Mouse (Mus musculus): ENCODE measurements around the gene Kank3. TPM values are rescaled to one million over a fixed set of nuclear protein-coding genes. Genes with fewer than 3 reads are reported as not detected.
"Not testable (repeated sequence)": the region's sequence is repeated elsewhere in the genome, so short reads cannot be mapped to it uniquely, and the experiment has no call there.

Kank3 gene
- polyA plus RNA-seq, 1 experiment from 2014 or later = 49.0 TPM

DNA sequence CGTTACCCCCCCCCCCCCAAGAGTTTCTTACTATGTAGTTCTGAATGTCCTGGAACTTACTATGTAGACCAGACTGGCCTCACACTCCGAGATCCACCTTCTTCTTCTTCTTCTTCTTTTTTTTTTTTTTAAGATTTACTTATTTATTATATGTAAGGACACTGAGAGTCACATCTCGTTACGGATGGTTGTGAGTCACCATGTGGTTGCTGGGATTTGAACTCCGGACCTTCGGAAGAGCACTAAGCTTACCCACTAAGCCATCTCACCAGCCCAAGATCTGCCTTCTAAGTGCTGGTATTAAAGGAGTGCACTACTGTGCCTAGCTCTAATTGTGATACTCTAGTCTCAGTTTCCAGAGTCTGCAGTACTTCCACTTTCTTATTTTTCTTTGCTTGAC, 5.1 kb downstream of the Kank3 start:
- H3K9ac ChIP-seq (ENCODE audit: low read depth, low read length) = no peak overlapping the region
- H3K4me3 ChIP-seq (ENCODE audit: low read depth, low read length) = no peak overlapping the region
- ATAC-seq = no peak
- H3K36me3 ChIP-seq (ENCODE audit: control insufficient read depth, insufficient read depth, low read length) = no peaks in the 10 kb centered on the region
- 95% methylated on average over 5 of the region's 6 CpGs for WGBS
- H3K4me2 ChIP-seq (ENCODE audit: low read length) = no peak overlapping the region
- H3K27me3 ChIP-seq (ENCODE audit: control insufficient read depth, insufficient read depth, low read depth, low read length) = no peaks in the 10 kb centered on the region
- no peaks in the 10 kb centered on the region for H3K9me3 ChIP-seq (replicated peaks; ENCODE audit: control insufficient read depth, low read length, poor library complexity, severe bottlenecking)
- H3K27ac ChIP-seq (ENCODE audit: low read length) = no peak overlapping the region
- peaks cover 16% of the 10 kb centered on the region for H3K4me1 ChIP-seq (ENCODE audit: control insufficient read depth, insufficient read depth, low read length)

- H3K27me3 ChIP-seq (ENCODE audit: control insufficient read depth, insufficient read depth, low read depth, low read length) = no peaks in the 10 kb centered on the region
- WGBS = 74% methylated on average over 5 of the region's 5 CpGs
- peak overlapping the region; percentile 79; the same call in 1 of the 2 replicates for H3K9ac ChIP-seq (ENCODE audit: low read depth, low read length)
Measured at GRCm38 (mm10) chr17:33816612-33817011, 6.3 kb downstream of the Kank3 start.

GRCm38 (mm10) chr17:33817184-33817968, 7.1 kb downstream of the Kank3 start:
- peaks cover 11% of the 10 kb centered on the region; the same call in 1 of the 2 replicates for H3K36me3 ChIP-seq (ENCODE audit: control insufficient read depth, insufficient read depth, low read length)
- ATAC-seq = peak; percentile 97
- peak overlapping the region; percentile 86 for H3K27ac ChIP-seq (ENCODE audit: low read length)
- under 1% methylated on average over 80 of the region's 89 CpGs for WGBS
- peak overlapping the region; percentile 50 for H3K4me3 ChIP-seq (ENCODE audit: low read depth, low read length)
- H3K4me2 ChIP-seq (ENCODE audit: low read length) = peak overlapping the region; percentile 81
- H3K27me3 ChIP-seq (ENCODE audit: control insufficient read depth, insufficient read depth, low read depth, low read length) = no peaks in the 10 kb centered on the region
- no peaks in the 10 kb centered on the region for H3K9me3 ChIP-seq (replicated peaks; ENCODE audit: control insufficient read depth, low read length, poor library complexity, severe bottlenecking)
- H3K9ac ChIP-seq (ENCODE audit: low read depth, low read length) = peak overlapping the region; percentile 79
- peaks cover 21% of the 10 kb centered on the region for H3K4me1 ChIP-seq (ENCODE audit: control insufficient read depth, insufficient read depth, low read length)

More at GRCm38 (mm10) chr17:33816612-33817011, 6.3 kb downstream of the Kank3 start:
- peaks cover 17% of the 10 kb centered on the region for H3K4me1 ChIP-seq (ENCODE audit: control insufficient read depth, insufficient read depth, low read length)
- ATAC-seq = no peak
- H3K4me3 ChIP-seq (ENCODE audit: low read depth, low read length) = peak overlapping the region; percentile 50; the same call in 1 of the 2 replicates
- H3K36me3 ChIP-seq (ENCODE audit: control insufficient read depth, insufficient read depth, low read length) = peaks cover 6% of the 10 kb centered on the region; the same call in 1 of the 2 replicates
- H3K27ac ChIP-seq (ENCODE audit: low read length) = peak overlapping the region; percentile 86
- H3K9me3 ChIP-seq (replicated peaks; ENCODE audit: control insufficient read depth, low read length, poor library complexity, severe bottlenecking) = no peaks in the 10 kb centered on the region
- peak overlapping the region; percentile 81 for H3K4me2 ChIP-seq (ENCODE audit: low read length)

GRCm38 (mm10) chr17:33817969-33818643, 7.8 kb downstream of the Kank3 start:
- peak overlapping the region; percentile 81 for H3K4me2 ChIP-seq (ENCODE audit: low read length)
- H3K9ac ChIP-seq (ENCODE audit: low read depth, low read length) = peak overlapping the region; percentile 79
- peak overlapping the region; percentile 86 for H3K27ac ChIP-seq (ENCODE audit: low read length)
- H3K4me1 ChIP-seq (ENCODE audit: control insufficient read depth, insufficient read depth, low read length) = peaks cover 29% of the 10 kb centered on the region
- no peaks in the 10 kb centered on the region for H3K9me3 ChIP-seq (replicated peaks; ENCODE audit: control insufficient read depth, low read length, poor library complexity, severe bottlenecking)
- H3K27me3 ChIP-seq (ENCODE audit: control insufficient read depth, insufficient read depth, low read depth, low read length) = no peaks in the 10 kb centered on the region
- peaks cover 11% of the 10 kb centered on the region; the same call in 1 of the 2 replicates for H3K36me3 ChIP-seq (ENCODE audit: control insufficient read depth, insufficient read depth, low read length)
- H3K4me3 ChIP-seq (ENCODE audit: low read depth, low read length) = peak overlapping the region; percentile 50
- peak; percentile 66 for ATAC-seq
- WGBS = 14% methylated on average over 33 of the region's 33 CpGs

- peaks cover 40% of the 10 kb centered on the region for H3K4me1 ChIP-seq (ENCODE audit: control insufficient read depth, insufficient read depth, low read length)
- H3K9ac ChIP-seq (ENCODE audit: low read depth, low read length) = no peak overlapping the region
- no peaks in the 10 kb centered on the region for H3K9me3 ChIP-seq (replicated peaks; ENCODE audit: control insufficient read depth, low read length, poor library complexity, severe bottlenecking)
- 91% methylated on average over 1 of the region's 1 CpGs for WGBS
- peaks cover 11% of the 10 kb centered on the region; the same call in 1 of the 2 replicates for H3K36me3 ChIP-seq (ENCODE audit: control insufficient read depth, insufficient read depth, low read length)
- H3K27ac ChIP-seq (ENCODE audit: low read length) = no peak overlapping the region
- no peaks in the 10 kb centered on the region for H3K27me3 ChIP-seq (ENCODE audit: control insufficient read depth, insufficient read depth, low read depth, low read length)
- ATAC-seq = no peak
- H3K4me3 ChIP-seq (ENCODE audit: low read depth, low read length) = no peak overlapping the region
- H3K4me2 ChIP-seq (ENCODE audit: low read length) = no peak overlapping the region
Measured at GRCm38 (mm10) chr17:33822436-33822959, 12.2 kb downstream of the Kank3 start.

DNA sequence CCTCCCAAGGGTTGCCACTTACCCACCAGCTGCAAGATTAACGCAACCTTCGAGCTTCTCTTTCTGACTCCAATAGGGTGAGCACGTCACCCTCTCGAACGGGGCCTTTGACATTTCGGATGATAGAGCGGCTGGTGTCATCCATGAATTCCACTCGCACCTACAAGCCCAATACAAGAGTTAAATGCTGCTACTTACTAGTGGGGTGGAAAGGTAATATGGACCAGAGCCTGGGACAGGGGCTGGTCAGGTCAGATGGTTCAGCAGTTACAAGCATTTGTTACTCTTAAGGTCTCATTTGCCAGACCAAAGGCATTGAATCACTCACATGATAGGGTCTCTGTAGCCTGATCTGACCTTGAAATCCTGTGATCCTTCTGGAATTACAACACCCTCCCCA, 12.9 kb downstream of the Kank3 start:
- H3K4me3 ChIP-seq (ENCODE audit: low read depth, low read length) = peak overlapping the region; percentile 80
- H3K27me3 ChIP-seq (ENCODE audit: control insufficient read depth, insufficient read depth, low read depth, low read length); H3K9me3 ChIP-seq (replicated peaks; ENCODE audit: control insufficient read depth, low read length, poor library complexity, severe bottlenecking); ATAC-seq; H3K27ac ChIP-seq (ENCODE audit: low read length): not testable (repeated sequence)
- peak overlapping the region; percentile 76 for H3K4me2 ChIP-seq (ENCODE audit: low read length)
- peaks cover 11% of the 10 kb centered on the region; the same call in 1 of the 2 replicates for H3K36me3 ChIP-seq (ENCODE audit: control insufficient read depth, insufficient read depth, low read length)
- 84% methylated on average over 8 of the region's 8 CpGs for WGBS
- H3K4me1 ChIP-seq (ENCODE audit: control insufficient read depth, insufficient read depth, low read length) = peaks cover 37% of the 10 kb centered on the region
- H3K9ac ChIP-seq (ENCODE audit: low read depth, low read length) = peak overlapping the region; percentile 81

DNA sequence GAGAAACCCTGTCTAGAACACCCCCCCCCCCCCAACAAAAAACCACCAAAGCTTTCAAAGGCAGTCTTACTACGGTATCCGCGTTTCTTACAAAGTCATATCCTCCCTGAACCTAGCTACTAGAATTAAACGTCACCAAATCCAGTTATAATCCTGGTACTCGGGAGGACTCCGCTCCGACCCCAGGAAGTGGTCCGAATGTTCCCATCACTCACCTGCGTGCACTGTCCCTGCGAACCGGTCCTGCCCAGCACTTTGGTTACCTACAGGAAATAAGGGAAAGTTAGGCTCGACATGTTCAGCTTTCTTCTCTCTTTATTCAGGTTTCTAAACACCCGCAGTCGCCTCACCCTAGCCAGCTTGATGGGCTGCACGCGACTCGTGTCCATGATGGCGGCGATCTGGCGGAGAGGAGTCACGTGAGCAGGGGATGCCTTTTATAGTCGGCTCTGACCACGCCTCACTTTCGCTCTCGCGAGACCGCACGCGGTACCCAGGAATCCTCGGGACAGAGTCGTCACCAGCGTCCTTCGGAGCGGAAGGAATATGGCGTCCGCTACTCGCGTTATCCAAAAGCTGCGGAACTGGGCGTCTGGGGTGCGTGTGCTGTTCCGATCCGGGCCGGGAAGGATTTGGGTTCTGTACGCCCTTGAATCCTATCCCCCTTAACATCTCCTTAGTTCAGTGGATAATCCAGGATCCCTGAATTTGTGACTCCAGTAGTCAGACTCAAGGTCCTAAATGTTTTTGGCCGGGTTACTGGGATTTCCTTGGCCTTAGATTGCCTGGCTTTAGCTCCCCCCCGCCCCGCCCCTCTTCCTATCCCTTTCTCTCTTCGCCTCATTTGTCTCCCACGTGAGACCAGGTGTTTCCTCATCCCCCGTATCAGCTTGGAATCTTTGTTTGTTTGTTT, 14.0 kb downstream of the Kank3 start, which contains the start of the genes Rps28 and Ndufa7:
Gene Rps28, minus strand, starts transcription at position 479 of the 913 bp plus-strand sequence.
Gene Ndufa7, plus strand, starts transcription at position 489 of the 913 bp plus-strand sequence.
- H3K9ac ChIP-seq (ENCODE audit: low read depth, low read length) = peak within 1 kb of the TSS; percentile 83
- H3K27me3 ChIP-seq (ENCODE audit: control insufficient read depth, insufficient read depth, low read depth, low read length) = no peaks in the 10 kb centered on the region
- ATAC-seq = peak; percentile 93
- peak within 1 kb of the TSS; percentile 80 for H3K4me3 ChIP-seq (ENCODE audit: low read depth, low read length)
- WGBS = under 1% methylated on average over 51 of the region's 51 CpGs
- peaks cover 30% of the 10 kb centered on the region for H3K4me1 ChIP-seq (ENCODE audit: control insufficient read depth, insufficient read depth, low read length)
- peak within 1 kb of the TSS; percentile 89 for H3K4me2 ChIP-seq (ENCODE audit: low read length)
- H3K27ac ChIP-seq (ENCODE audit: low read length) = peak within 1 kb of the TSS; percentile 90
- no peaks in the 10 kb centered on the region for H3K9me3 ChIP-seq (replicated peaks; ENCODE audit: control insufficient read depth, low read length, poor library complexity, severe bottlenecking)
- peaks cover 13% of the 10 kb centered on the region; the same call in 1 of the 2 replicates for H3K36me3 ChIP-seq (ENCODE audit: control insufficient read depth, insufficient read depth, low read length)

GRCm38 (mm10) chr17:33824997-33825330, 14.6 kb downstream of the Kank3 start:
- peak overlapping the region; percentile 89 for H3K4me2 ChIP-seq (ENCODE audit: low read length)
- 8% methylated on average over 6 of the region's 6 CpGs for WGBS
- ATAC-seq = not testable (repeated sequence)

More at GRCm38 (mm10) chr17:33824997-33825330, 14.6 kb downstream of the Kank3 start:
- H3K4me1 ChIP-seq (ENCODE audit: control insufficient read depth, insufficient read depth, low read length) = peaks cover 30% of the 10 kb centered on the region
- not testable (repeated sequence) for H3K27me3 ChIP-seq (ENCODE audit: control insufficient read depth, insufficient read depth, low read depth, low read length); H3K9me3 ChIP-seq (replicated peaks; ENCODE audit: control insufficient read depth, low read length, poor library complexity, severe bottlenecking)
- H3K27ac ChIP-seq (ENCODE audit: low read length) = peak overlapping the region; percentile 90
- peaks cover 18% of the 10 kb centered on the region; the same call in 1 of the 2 replicates for H3K36me3 ChIP-seq (ENCODE audit: control insufficient read depth, insufficient read depth, low read length)
- H3K9ac ChIP-seq (ENCODE audit: low read depth, low read length) = peak overlapping the region; percentile 83
- H3K4me3 ChIP-seq (ENCODE audit: low read depth, low read length) = peak overlapping the region; percentile 80

All from midbrain, embryonic 16.5 days (tissue).